Mouse (Mus musculus) myocyte (in vitro differentiated cells): ENCODE results near the gene Midn.

Experiments
- E2F4 ChIP-seq: IDR thresholded peaks from one replicate; pipeline ENCODE4 v1.6.1; 2011; ENCODE audit warnings: mild to moderate bottlenecking, control low read depth, moderate library complexity; ENCODE audit not compliant: insufficient read depth
- MAX ChIP-seq: IDR thresholded peaks from one replicate; pipeline ENCODE4 v1.6.1; 2011; ENCODE audit warnings: low read depth, mild to moderate bottlenecking, control low read depth
- MYOD1 ChIP-seq, 3 experiments: IDR thresholded peaks; one replicate each; pipeline ENCODE4 v1.6.1; 2011; ENCODE audit warnings: control low read depth in 2 of 3, low read depth in 2 of 3, mild to moderate bottlenecking in 2 of 3, moderate library complexity in 1 of 3; ENCODE audit not compliant: insufficient read length in 2 of 3, control insufficient read depth in 1 of 3
- MYOG ChIP-seq, 3 experiments: IDR thresholded peaks; one replicate each; pipeline ENCODE4 v1.6.1; 2011; ENCODE audit warnings: control low read depth in 2 of 3, low read depth in 2 of 3, mild to moderate bottlenecking in 2 of 3; ENCODE audit not compliant: insufficient read length in 2 of 3, control insufficient read depth in 1 of 3, insufficient read depth in 1 of 3
- POLR2A ChIP-seq: IDR thresholded peaks from one replicate; pipeline ENCODE4 v1.6.1; 2011; ENCODE audit warnings: low read depth, mild to moderate bottlenecking, control low read depth, moderate library complexity; ENCODE audit not compliant: insufficient read length
- POLR2AphosphoS2 ChIP-seq: IDR thresholded peaks from one replicate; pipeline ENCODE4 v1.6.1; 2011; ENCODE audit warnings: low read depth, control low read depth; ENCODE audit not compliant: insufficient read length
- SRF ChIP-seq: IDR thresholded peaks from one replicate; pipeline ENCODE4 v1.6.1; 2011; ENCODE audit warnings: low read depth; ENCODE audit not compliant: control insufficient read depth, insufficient read length
- TCF12 ChIP-seq: IDR thresholded peaks from one replicate; pipeline ENCODE4 v1.6.1; 2011; ENCODE audit warnings: mild to moderate bottlenecking, control low read depth; ENCODE audit not compliant: poor library complexity, insufficient read depth, severe bottlenecking
- TCF3 ChIP-seq: IDR thresholded peaks from one replicate; pipeline ENCODE4 v1.6.1; 2011; ENCODE audit warnings: low read depth, control low read depth; ENCODE audit not compliant: insufficient read length
- USF1 ChIP-seq: IDR thresholded peaks from one replicate; pipeline ENCODE4 v1.6.1; 2011; ENCODE audit warnings: low read depth, mild to moderate bottlenecking, control low read depth, moderate library complexity

GRCm38 (mm10) chr10:80129846-80130245 lies 18.2 kb upstream of the Midn start:
- no peak for TF ChIP-seq USF1
- no peak for TF ChIP-seq TCF3
- TF ChIP-seq POLR2A = no peak
- no peak for TF ChIP-seq TCF12
- TF ChIP-seq SRF = no peak
- TF ChIP-seq POLR2AphosphoS2 = no peak
- no peak for TF ChIP-seq MAX
- no peak for TF ChIP-seq MYOD1 (IDR thresholded peaks at IDR 0.05; ENCODE audit: control insufficient read depth in 1 of 3, insufficient read length in 2 of 3, low read depth in 2 of 3)
- TF ChIP-seq MYOG (IDR thresholded peaks at IDR 0.05; ENCODE audit: control insufficient read depth in 1 of 3, insufficient read depth in 1 of 3, insufficient read length in 2 of 3, low read depth in 2 of 3) = no peak
- TF ChIP-seq E2F4 = no peak
